Mouse (Mus musculus) layer of hippocampus, adult 18-20 months (tissue): ENCODE measurements around the gene Selenbp2. TPM values are rescaled to one million over a fixed set of nuclear protein-coding genes. Genes with fewer than 3 reads are reported as not detected.
"Not testable (repeated sequence)": the region's sequence is repeated elsewhere in the genome, so short reads cannot be mapped to it uniquely, and the experiment has no call there.

Experiments used
- DNase-seq, 2 experiments: peaks; one replicate each; pipeline ENCODE4 v3.0.0; 2022; ENCODE audit warnings: low spot score in 2 of 2
- long read RNA-seq: library from polyadenylated mRNA; stranded (forward); transcript quantifications from one replicate; pipeline ENCODE4 v2.0.0, GENCODE M21; 2021
- total RNA-seq, 2 experiments: library from RNA; stranded (reverse); gene quantifications; 2 replicates each; pipeline ENCODE4 v1.2.3; 2021

Gene Selenbp2
- under 1 TPM; 0.77 to 0.99 TPM for total RNA-seq
- long read RNA-seq, result 0 reads

DNA sequence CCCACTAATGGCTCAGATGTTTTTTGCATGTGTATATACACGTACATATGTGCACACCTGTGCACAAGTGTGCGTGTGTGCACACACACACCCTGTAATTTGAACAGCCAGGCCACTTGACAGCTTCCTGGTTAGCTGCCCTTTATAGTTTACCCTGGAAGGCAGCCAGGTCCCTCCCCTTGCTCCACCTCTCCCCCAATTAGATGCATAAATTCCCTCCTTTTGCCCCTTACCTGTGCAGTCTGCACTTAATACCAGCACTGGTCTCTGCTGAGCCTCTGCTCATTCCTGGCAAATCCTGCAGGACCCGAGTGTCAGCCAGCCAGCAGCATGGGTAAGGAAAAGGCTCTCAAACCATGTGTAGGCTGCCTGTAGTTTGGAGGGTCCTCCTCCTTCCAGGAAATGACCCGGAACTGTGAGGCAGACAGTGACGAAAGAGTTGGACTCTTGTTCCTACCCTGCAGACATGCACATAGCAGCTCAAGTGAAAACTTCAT, at the start of gene Selenbp2:
Gene Selenbp2 (plus strand): TSS at position 228 of the 497 bp plus-strand sequence.
- no peak for DNase-seq

DNA sequence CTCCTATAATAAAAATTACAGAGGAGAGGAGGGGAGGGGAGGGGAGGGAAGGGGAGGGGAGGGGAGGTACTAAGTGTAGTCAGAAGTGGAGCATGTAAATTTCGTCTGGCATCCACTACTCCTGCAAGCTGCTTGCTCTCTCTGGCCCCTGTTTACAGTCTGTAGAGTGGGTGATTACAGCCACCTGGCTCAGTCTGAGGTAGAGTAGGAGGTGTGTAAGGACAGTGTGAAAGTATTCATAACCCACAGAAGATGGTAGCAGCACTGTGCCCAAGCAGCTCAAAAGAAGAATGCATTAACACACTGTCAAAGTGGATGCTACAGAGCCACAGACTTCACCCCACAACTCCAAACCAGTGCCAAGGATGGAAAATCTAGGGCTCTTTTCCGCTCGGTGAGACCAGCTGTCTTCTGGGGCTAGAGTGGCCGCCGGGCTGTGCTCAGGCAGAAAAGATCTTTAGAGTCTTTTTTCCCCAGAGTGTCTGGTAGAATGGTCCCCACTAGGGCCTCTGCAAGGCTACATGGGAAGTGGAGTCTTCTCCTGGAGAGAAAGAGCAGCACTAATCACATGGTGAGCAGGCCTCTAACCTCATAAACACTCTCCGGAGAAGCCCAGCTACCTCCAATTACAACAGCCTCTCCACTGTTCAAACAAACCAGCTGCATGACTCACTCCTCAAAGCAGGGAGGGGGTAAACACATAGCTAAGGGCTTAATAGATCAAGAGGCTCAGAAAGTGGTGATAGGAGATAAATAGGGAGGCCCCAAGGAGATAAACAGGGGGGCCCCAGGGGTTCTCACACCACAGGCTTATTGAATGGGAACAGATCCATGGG, 44.4 kb upstream of the Selenbp2 start:
- no peak for DNase-seq

DNA sequence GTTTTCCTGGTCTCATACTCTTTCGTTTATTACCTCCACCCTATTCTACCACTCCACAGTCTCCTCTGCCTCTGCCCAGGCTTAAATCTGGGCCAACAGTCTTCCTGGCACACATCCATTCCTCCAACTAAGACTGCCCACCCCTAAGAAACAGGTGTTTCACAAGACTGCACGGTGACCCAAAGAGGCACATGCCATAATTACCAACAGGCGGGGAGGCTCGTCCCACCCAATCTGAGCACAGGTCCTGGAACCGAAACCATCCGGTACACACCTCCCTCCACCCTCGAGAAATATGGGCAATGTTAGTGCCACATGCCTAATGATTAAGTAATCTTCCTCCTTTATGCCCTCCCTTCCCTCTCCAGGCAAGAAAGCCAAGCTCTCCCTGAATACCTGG, 42.9 kb upstream of the Selenbp2 start:
- no peak for DNase-seq

DNA sequence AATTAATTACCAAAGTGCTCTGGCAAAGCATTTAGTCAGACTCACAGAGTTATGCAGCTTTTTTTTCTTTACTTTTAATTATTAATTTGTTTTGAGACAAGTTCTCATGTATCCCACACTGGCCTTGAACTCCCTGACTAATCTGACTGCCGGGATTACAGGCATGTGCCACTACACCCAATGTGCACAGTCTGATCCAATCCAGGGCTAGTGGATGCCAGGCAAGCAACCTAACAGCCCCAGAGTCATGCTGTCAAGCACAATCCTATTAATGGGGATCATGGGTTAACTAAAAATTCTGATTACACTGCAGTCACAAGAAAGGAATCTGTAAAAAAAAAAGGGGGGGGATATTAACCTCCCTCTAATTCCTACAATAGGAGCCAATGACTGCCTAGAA, 39.4 kb upstream of the Selenbp2 start:
- DNase-seq, result not testable (repeated sequence)

DNA sequence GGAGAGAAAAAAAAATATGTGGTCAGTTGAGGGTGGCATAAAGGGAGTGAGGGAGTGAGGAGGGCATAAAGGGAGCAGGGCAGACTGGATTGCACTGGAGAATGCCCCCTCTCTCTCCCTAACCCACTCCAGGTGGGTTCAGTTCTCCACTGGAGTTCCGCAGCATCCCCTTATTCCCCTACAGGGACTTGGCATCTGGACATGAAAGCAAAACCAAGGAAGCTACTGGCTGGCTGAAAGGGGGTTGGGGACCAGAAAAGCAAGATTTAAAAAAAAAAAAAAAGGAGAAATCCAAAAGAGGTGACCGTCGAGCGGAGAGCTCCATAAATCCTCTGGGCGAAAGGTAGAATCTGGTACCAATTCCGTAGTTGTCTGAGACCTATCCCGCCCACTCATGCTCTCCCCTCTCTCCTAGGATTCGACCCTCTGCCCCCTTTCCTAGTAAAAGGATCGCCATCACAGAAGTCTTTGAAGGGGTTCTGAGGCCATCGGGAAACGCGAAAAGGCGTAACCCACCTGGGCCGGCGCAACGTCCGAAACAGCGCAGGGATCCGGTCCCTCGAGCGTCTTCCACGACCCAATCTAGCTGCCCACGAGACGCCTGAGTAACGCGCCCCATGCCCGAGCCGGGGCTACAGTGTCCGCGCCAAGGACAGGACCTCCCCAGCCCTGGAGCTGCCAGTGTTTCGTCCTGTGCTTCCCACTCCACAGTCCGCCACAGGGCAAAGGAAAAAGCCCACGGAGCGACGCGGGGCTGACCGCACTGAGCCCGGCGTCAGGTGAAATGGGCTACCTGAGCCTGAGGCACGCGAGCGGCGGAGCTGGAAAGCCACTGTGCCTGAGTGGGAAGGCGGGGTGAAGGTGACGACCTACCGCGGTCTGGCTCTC, 35.3 kb upstream of the Selenbp2 start:
- not testable (repeated sequence) for DNase-seq

DNA sequence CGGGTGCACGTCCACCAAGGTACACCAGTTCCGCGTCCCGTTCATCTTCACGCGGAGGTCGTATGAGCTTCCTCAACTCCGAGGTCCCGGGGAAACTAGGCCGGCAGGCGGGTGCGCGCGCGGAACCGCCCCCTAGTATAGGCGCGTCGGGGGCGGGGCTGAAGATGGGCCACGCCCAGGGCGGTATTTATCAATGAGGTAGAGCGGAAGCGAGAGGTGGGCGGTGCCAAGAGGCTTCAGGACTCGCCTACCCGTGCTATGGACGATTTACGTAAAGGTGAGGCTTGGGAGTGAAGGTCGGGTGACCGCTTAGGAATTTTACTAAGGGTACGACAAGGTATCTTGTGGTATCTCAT, 34.6 kb upstream of the Selenbp2 start, which contains the start of gene Tuft1:
Gene Tuft1 (minus strand): TSS at position 133 of the 356 bp plus-strand sequence.
- peak; percentile 13 to 43 for DNase-seq

DNA sequence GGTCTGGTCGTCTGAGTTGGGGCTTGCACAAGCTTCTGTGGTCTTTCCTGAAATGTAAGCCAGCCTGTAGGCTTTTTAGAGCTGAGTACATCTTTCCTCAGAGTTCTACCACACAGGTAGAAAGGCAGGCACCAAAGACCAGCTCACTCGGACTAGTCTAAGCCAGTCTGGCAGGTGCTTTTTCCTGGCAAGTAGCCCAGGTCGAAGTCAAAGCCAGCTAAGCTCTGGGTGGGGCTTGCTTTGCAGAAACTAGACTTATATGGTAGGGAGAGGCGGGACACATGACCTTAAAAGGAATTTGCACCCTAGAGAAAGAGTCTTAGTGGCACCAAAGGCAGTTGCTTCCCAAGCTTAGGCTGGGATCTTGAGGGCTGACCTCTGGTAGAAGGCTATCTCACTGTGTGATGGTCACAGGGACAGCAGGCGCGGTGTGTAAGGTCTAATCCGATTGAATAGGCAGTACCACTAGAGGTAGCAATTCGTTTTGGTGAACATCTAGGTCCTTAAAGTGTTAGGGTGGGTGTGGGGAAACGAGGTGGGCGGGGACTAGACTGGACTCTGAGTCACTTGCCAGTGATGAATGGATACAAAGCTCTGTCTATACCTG, 34.1 kb upstream of the Selenbp2 start:
- DNase-seq, result not testable (repeated sequence)

DNA sequence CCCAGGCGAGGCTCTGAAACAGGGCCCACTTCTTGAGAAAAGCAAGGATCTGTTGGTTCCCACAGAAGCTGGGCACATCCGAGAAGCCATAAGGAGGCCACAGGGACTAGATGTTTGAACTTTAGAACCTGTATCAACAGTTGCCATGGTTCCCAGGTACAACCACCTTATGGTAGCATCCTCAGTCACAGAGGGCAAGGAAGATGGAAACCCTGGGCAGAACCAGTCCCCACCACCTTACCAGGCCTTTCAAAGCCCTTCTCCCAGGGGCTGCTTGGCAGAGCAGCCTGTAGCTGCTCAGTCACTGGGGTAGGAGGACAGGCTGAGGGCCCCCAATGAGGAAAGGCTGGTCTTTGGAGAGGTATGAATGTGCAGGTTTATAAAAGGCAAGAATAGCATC, 32.5 kb upstream of the Selenbp2 start:
- DNase-seq, result not testable (repeated sequence)

DNA sequence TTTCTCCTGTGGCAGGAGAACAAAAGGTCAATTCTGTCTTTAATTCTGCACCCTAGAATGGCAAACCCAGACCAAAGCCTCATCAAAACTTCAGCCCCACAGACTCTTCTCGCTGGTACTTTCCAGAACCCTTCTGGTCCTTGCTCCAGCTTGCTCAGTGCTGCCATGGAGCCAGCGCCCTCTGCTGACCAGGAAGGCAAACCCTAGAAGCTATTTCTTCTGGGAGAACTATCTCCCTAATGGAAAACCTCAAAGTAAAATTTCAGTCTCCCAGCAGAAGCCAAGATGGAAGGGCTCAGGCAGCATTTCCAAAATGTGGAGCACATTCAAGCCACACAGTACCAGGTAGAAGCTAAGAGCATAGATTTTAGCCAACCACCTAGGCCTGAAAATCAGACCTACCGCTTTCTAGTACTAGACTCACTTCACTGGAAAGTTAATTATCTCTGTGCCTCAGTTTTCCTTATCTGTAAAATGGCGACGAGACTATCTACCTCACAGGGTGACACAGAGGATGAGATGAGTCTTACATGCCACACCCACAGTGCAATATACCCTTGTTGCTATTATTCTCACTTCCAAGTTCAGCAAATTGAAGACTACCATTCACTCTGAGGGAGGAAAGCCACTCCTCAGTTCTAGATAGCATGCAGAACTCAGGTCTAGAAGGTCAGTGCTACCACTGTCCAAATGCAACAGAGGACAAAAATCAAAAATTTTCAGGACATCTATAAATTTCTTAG, 28.1 kb upstream of the Selenbp2 start:
- DNase-seq, result not testable (repeated sequence)

DNA sequence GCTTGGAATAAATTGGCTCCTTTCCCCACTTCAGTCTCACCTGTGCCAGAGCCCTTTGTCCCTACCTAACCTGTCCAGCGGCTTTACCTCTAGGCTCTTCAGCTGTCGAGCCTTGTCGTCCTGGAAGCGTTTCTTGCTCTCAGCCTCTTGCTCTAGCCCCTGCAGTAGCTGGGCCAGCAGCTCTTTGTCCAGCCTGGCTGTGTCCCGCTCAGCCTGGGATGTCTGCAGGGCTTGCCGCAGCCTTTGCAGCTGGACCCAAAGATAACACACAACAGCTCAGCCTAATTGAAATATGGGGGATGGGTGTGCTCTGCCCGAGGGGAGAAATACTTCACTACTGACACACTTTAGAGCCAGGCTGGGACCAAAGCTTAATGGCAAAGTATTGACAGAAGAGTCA, 27.5 kb upstream of the Selenbp2 start:
- DNase-seq, result not testable (repeated sequence)

DNA sequence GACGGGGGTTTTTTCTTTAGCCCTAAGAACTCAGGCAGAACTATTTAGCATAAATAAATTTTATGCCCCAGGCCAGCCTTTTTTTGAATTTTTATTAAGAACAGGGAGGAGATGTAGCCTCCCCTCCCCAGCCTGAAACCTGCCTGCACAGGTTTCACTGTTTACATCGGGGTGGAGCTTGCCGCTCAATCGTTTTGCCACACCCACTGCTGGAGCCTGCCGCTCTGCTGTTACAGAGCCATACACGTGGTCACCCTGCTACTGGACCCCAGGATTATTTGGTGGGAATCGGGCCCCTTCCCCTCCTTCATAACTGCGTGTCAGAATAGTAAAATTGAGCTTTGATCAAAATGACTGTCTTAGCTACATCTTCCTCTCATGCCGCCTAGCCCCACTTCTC, 18.3 kb upstream of the Selenbp2 start:
- not testable (repeated sequence) for DNase-seq

DNA sequence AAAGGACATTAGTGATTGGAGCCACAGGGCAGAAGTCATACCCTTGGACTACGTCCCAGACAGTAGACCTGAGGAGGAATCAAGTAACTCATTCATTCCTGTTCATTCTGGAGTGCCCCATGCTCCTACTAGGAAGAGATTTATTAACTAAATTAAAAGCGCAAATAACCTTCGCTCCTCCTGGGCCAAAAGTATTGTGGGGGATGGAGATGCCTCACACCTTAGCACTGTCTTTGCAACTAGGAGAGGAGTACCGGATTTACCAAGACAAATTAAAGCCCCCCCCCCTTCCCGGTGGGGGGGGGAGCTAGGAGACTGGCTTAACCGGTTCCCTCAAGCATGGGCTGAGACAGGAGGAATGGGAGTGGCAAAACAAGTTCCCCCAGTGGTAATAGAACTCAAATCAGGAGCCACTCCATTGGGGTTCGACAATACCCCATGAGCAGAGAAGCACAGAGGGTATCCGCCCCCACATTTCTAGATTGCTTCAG, 14.0 kb upstream of the Selenbp2 start:
- DNase-seq, result no peak

DNA sequence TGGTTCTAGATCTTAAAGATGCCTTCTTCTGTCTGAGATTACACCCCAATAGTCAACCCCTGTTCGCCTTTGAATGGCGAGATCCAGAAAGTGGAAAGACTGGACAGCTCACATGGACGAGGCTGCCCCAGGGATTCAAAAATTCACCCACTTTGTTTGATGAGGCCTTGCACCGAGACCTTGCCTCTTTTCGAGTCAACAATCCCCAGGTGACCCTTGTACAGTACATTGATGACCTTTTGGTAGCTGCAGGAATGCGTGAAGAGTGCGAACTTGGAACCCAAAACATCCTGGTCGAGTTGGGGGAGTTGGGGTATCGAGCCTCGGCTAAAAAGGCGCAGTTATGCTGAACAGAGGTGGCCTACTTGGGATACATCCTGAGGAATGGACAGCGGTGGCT, 13.3 kb upstream of the Selenbp2 start:
- DNase-seq, result not testable (repeated sequence)

DNA sequence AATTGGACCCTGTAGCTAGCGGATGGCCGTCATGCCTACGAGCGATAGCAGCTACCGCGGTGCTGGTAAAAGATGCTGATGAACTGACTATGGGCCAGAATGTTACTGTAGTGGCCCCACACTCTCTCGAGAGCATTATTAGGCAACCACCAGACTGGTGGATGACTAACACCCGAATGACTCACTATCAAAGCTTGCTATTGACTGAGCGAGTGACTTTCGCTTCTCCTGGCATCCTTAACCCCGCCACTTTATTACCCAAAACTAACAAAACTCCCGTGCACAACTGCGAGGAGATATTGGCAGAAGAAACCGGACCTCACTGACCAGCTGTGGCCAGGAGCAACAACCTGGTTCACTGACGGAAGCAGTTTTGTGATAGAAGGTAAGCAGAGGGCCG, 12.6 kb upstream of the Selenbp2 start:
- DNase-seq, result no peak

DNA sequence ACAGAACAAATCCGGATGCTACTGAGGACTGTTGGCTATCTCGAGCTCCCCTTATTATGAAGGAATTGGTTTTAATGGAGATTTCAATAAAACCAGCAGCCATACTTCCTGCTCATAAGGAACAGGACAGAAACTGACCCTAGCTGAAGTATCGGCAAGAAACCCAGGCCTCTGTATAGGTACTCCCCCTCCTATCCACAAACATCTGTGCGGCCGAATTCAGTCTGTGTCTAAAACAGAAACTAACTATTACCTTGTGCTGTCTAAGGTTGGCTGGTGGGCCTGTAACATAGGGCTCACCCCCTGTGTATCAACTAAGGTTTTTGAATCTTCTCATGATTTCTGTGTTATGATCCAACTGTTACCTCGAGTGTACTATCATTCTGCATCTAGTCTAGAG, 9.7 kb upstream of the Selenbp2 start:
- DNase-seq, result no peak

DNA sequence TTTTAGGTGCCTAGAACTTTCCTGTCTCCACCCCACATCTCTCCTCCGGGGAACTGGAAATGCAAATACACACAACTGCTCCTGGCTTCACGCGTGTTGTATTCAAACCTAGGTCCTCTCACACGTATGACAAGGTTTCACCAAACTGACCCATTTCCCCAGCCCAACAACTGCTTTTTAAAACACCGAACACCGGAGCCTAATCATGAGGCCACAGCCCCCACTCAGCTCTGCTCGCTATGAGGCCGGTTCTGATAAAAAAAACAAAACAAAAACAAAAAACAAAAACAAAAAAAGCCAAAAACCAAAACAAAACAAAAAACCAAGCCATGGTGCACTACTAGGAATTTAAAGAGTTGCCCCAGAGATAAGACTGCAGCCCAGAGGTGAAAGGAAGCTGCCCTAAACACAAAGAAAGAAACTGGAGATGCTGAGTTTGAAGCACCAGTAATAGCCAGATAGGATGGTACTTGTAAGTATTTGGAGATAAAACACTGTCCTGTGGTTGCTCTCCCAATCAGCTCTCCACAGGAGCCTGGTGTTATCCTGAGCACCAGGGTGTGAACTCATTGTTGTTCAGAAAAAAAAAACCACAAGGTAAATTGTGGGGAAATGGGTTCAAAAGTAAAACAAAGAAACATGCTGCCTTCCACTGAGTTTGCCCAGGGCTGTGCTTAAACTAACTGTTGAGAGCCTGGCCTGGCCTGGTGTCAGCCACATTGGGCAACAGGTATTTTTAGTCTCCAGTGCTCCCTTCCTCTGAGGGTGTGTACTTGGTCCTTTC, 7.2 kb upstream of the Selenbp2 start:
- DNase-seq, result not testable (repeated sequence)

DNA sequence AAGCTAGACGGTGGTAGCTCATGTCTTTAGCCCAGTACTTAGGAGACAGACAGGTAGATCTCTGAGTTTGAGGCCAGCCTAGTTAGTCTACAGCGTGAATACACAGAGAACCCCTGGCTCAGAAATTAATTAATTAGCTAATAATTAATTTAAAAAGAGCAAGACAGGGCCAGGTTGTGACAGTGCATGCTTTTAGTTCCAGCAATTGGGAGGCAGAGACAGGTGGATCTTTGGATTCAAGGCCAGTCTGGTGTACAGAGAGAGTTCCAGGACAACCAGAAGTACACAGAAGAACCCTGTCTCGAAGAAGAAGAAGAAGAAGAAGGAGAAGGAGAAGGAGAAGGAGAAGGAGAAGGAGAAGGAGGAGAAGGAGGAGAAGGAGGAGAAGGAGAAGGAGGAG, 4.7 kb upstream of the Selenbp2 start:
- not testable (repeated sequence) for DNase-seq

DNA sequence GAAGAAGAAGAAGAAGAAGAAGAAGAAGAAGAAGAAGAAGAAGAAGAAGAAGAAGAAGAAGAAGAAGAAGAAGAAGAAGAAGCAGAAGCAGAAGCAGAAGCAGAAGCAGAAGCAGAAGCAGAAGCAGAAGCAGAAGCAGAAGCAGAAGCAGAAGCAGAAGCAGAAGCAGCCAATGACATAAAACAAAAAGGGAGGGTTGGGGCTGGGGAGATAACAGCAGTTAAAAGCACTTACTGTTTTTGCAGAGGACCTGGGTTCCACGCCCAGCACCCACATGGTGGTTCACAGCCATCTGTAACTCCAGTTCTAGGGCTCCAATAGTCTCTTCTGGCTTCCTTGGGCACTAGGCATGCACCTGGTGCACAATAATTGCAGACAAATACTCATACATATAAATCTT, 4.2 kb upstream of the Selenbp2 start:
- not testable (repeated sequence) for DNase-seq

DNA sequence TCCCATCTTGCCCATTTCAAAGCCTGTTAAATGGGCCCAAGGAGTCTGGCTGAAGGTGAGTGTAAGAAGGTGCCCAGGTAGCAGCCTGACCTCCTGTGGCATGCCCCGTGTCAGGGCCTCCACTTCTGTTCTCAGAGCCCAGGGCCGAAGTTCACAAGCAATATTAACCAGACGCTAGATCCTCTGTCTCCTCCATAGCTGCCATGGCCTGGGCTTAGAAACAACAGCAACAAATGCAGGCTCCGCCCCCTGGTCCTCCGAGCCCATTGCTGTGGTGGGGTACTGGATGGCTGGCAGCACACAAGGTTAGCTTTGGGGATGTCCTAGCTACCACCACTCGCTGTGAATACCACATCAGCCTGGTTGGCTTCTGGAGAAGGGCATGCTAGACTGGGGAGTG, 3.2 kb upstream of the Selenbp2 start:
- not testable (repeated sequence) for DNase-seq
